Mouse (Mus musculus) heart, adult 2 months (tissue): ENCODE measurements around the gene Acin1. TPM values are rescaled to one million over a fixed set of nuclear protein-coding genes. Genes with fewer than 3 reads are reported as not detected.

Experiments used
- DNase-seq, 2 experiments: peaks; one replicate each; pipeline ENCODE4 v3.0.0; 2021
- H3K27ac ChIP-seq: fragments of 200-600 bp; 2 replicates; pipeline ENCODE4 v1.8.1; 2022
- H3K27me3 ChIP-seq: fragments of 200-500 bp; 2 replicates; pipeline ENCODE4 v1.6.1; 2012; ENCODE audit warnings: mild to moderate bottlenecking, low read length, inconsistent platforms, mixed read lengths; ENCODE audit not compliant: control insufficient read depth, insufficient read depth
- H3K36me3 ChIP-seq: fragments of 200-500 bp; 2 replicates; pipeline ENCODE4 v1.6.1; 2012; ENCODE audit warnings: low read length, inconsistent platforms; ENCODE audit not compliant: control insufficient read depth, insufficient read depth
- H3K4me1 ChIP-seq: fragments of 200-500 bp; 2 replicates; pipeline ENCODE4 v1.6.1; 2011; ENCODE audit warnings: low read length; ENCODE audit not compliant: control insufficient read depth, insufficient read depth
- H3K4me3 ChIP-seq: fragments of 200-600 bp; 2 replicates; pipeline ENCODE4 v1.8.1; 2022
- H3K79me2 ChIP-seq: fragments of 200-500 bp; replicated peaks from 2 replicates; pipeline ENCODE4 v1.6.1; 2012; ENCODE audit warnings: mild to moderate bottlenecking, inconsistent platforms, low read length, moderate library complexity, mixed read lengths; ENCODE audit not compliant: control insufficient read depth, insufficient read depth
- H3K9ac ChIP-seq: fragments of 200-500 bp; 2 replicates; pipeline ENCODE4 v1.6.1; 2012; ENCODE audit warnings: low read depth, mild to moderate bottlenecking, control low read depth, inconsistent platforms, low read length, mixed read lengths
- CTCF ChIP-seq: fragments of 200-600 bp; IDR thresholded peaks from 2 replicates; pipeline ENCODE4 v1.8.1; 2022; ENCODE audit warnings: antibody characterized with exemption, mild to moderate bottlenecking, moderate library complexity
- EP300 ChIP-seq: fragments of 200-500 bp; IDR thresholded peaks from 2 replicates; pipeline ENCODE4 v1.6.1; 2011; ENCODE audit warnings: low read depth, low read length, control low read depth; ENCODE audit not compliant: insufficient read depth
- POLR2A ChIP-seq: fragments of 200-500 bp; IDR thresholded peaks from 2 replicates; pipeline ENCODE4 v1.6.1; 2011; ENCODE audit warnings: mild to moderate bottlenecking, low read depth, low read length, control low read depth; ENCODE audit not compliant: insufficient read depth
- WGBS: fragments of 180-500 bp; shearing (Covaris S2); methylation state at CpG from one replicate; pipeline ENCODE4 v1.1.7; 2018; 5-methylcytosine and 5-hydroxymethylcytosine counted together
- intact Hi-C: fragments of 180-260 bp; cut with DNase I; formaldehyde crosslinking; loops from one replicate; pipeline ENCODE4 v1.15.1; 2025
- polyA plus RNA-seq: library from polyadenylated mRNA; depleted of rRNA; stranded (reverse); fragments of >200 nt; gene quantifications from 2 replicates; pipeline ENCODE4 v1.2.3, GENCODE M21; 2012
- total RNA-seq, 2 experiments: library from RNA; stranded (reverse); gene quantifications; 2 replicates each; pipeline ENCODE4 v1.2.3; 2021

Acin1 gene
- total and polyA plus RNA-seq, 3 experiments = 59.9 to 84.9 (median 72.3) TPM

DNA sequence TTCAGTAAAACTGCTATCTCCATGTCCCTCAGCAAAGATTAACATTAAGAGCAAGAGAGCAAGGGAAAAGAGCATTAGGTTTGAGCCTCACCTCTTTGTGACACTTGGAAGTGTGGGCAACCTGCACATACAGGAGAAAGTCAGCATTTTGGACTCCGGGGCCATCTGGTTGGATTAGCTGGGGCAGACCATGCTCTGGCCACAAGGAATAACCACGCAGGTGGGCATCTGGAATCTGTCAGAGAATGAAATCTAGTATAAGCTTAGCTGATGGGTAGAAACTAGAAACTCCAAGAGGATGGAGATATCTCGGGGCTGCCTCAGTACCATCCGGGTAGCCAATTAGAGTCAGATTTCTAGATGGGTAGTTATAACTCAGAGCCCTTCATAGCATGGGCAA lies 10.0 kb upstream of the Acin1 start:
- no peak for DNase-seq
- intact Hi-C loops = no loop called here
- Histone ChIP-seq H3K79me2 (no peaks in the 10 kb centered on the region), H3K27ac (no peak overlapping the region), H3K4me1 (peaks cover 1% of the 10 kb centered on the region; the same call in 1 of the 2 replicates), H3K4me3 (no peak overlapping the region), H3K27me3 (no peaks in the 10 kb centered on the region), H3K36me3 (no peaks in the 10 kb centered on the region), H3K9ac (no peak overlapping the region)
- 89% methylated on average over 4 of the region's 4 CpGs for WGBS
- no peak for TF ChIP-seq CTCF
- no peak for TF ChIP-seq EP300
- TF ChIP-seq POLR2A = no peak

GRCm38 (mm10) chr14:54695042-54695441 lies 8.3 kb upstream of the Acin1 start:
- H3K4me3 ChIP-seq = no peak overlapping the region
- H3K4me1 ChIP-seq = no peaks in the 10 kb centered on the region
- H3K79me2 ChIP-seq = no peaks in the 10 kb centered on the region
- intact Hi-C loops = no loop called here
- no peak for DNase-seq
- WGBS = 61% methylated on average over 6 of the region's 6 CpGs
- no peak overlapping the region for H3K27ac ChIP-seq
- no peaks in the 10 kb centered on the region for H3K27me3 ChIP-seq
- no peaks in the 10 kb centered on the region for H3K36me3 ChIP-seq
- H3K9ac ChIP-seq = no peak overlapping the region
- no peak for TF ChIP-seq POLR2A
- TF ChIP-seq CTCF = no peak
- TF ChIP-seq EP300 = no peak

- Histone ChIP-seq H3K36me3 (peaks cover 24% of the 10 kb centered on the region), H3K4me3 (peak overlapping the region; percentile 86), H3K4me1 (peaks cover 2% of the 10 kb centered on the region; the same call in 1 of the 2 replicates), H3K27ac (peak overlapping the region; percentile 99), H3K9ac (peak overlapping the region; percentile 76), H3K79me2 (peaks cover 5% of the 10 kb centered on the region), H3K27me3 (no peaks in the 10 kb centered on the region)
- no peak for TF ChIP-seq CTCF
- no peak for TF ChIP-seq POLR2A
- TF ChIP-seq EP300 = no peak
- no peak for DNase-seq
- 3% methylated on average over 8 of the region's 8 CpGs for WGBS
- intact Hi-C loops = loop anchor here (5.0 to 10.0 kb wide), 4 partner anchors 35 to 432 kb away; partner anchors contain the start of genes 4931414P19Rik, Abhd4, Dad1 and Ngdn
Observed at GRCm38 (mm10) chr14:54687251-54687650, 520 bp upstream of the Acin1 start.

DNA sequence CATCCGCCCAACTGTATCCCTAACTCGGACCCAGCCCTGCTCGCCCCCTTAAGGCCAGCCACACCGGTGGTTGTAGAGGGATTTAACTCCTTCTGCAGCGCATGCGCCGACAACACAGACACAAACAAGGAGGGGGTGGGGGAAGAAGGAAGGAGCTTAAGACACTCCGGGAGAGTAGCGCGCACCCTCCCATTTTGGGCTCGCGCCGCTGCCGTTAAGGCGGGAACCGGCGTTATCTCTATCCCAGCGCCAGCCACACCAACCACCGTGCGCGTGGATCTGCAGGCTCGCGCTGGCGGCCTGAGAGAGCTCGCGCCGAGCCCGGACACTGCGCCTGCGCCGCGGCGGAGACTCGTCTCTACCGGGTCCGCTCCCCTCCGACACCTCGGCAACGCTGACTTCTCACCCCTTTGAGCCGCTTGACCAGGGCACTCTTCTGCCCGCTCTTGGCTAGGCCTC lies 639 bp downstream of the Acin1 start, which contains the start of gene 1700123O20Rik:
Gene 1700123O20Rik, plus strand, starts transcription at position 154 of the 459 bp plus-strand sequence.
- peaks cover 2% of the 10 kb centered on the region; the same call in 1 of the 2 replicates for H3K4me1 ChIP-seq
- H3K79me2 ChIP-seq = peaks cover 7% of the 10 kb centered on the region
- H3K36me3 ChIP-seq = peaks cover 26% of the 10 kb centered on the region
- TF ChIP-seq POLR2A = no peak
- peak; percentile 48 for TF ChIP-seq CTCF
- intact Hi-C loops = loop anchor here (5.0 to 10.0 kb wide), 4 partner anchors 34 to 431 kb away; partner anchors contain the start of genes 4931414P19Rik, Abhd4, Dad1 and Ngdn
- H3K4me3 ChIP-seq = peak within 1 kb of the TSS; percentile 86
- DNase-seq = no peak
- H3K9ac ChIP-seq = peak within 1 kb of the TSS; percentile 80
- H3K27me3 ChIP-seq = no peaks in the 10 kb centered on the region
- H3K27ac ChIP-seq = peak within 1 kb of the TSS; percentile 99
- under 1% methylated on average over 41 of the region's 41 CpGs for WGBS

DNA sequence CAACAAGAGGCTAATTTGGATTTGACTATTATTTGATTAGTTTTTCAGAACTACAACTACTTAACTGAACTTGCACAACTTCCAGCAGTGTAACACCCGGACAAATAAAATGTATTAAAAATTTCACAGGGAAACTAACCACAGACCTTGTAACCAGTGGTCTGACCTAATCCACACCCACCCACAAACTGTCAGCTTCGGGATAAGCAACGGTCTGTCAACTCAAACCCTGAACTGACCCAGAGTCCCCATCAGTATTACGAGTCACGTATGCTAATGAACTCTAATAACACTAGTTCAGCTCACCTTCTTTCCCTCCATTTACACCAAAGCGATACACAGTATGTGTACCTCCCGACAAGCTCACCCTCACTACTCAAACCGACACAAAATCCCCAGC lies 1.3 kb downstream of the Acin1 start:
- intact Hi-C loops = loop anchor here (5.0 to 10.0 kb wide), 4 partner anchors 33 to 431 kb away; partner anchors contain the start of genes 4931414P19Rik, Abhd4, Dad1 and Ngdn
- DNase-seq = no peak
- Histone ChIP-seq H3K36me3 (peaks cover 26% of the 10 kb centered on the region), H3K4me1 (peaks cover 2% of the 10 kb centered on the region; the same call in 1 of the 2 replicates), H3K27ac (peak overlapping the region; percentile 99), H3K79me2 (peaks cover 7% of the 10 kb centered on the region), H3K27me3 (no peaks in the 10 kb centered on the region), H3K4me3 (peak overlapping the region; percentile 86), H3K9ac (peak overlapping the region; percentile 80)
- TF ChIP-seq CTCF = no peak
- no peak for TF ChIP-seq POLR2A
- WGBS = 4% methylated on average over 8 of the region's 8 CpGs

DNA sequence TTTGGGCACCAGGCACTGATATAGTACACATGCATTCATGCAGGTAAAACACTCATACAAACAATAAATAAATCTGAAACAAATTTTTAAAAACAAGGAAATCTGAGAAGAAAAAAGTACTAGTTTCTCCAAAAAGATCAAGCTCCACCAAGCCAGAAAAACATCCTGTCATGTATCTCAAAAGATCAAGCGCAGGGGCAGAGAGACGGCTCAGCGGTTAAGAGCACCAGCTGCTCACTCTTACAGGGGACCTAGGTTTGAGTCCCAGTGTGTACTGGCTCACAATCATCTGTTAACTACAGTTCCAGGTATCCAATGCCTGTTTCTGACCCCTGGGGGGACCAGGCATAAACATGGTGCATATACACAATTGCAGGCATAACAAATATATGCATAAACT lies 4.3 kb downstream of the Acin1 start:
- peaks cover 2% of the 10 kb centered on the region; the same call in 1 of the 2 replicates for H3K4me1 ChIP-seq
- intact Hi-C loops = loop anchor here (10.0 kb wide), 2 partner anchors 332 to 428 kb away; partner anchors contain the start of genes Abhd4, Dad1 and Ngdn
- peaks cover 21% of the 10 kb centered on the region for H3K36me3 ChIP-seq
- H3K4me3 ChIP-seq = no peak overlapping the region
- WGBS = 65% methylated on average over 3 of the region's 3 CpGs
- no peak overlapping the region for H3K27ac ChIP-seq
- no peak for DNase-seq
- H3K27me3 ChIP-seq = no peaks in the 10 kb centered on the region
- TF ChIP-seq CTCF (no peak), EP300 (no peak), POLR2A (no peak)
- H3K79me2 ChIP-seq = peaks cover 8% of the 10 kb centered on the region
- no peak overlapping the region for H3K9ac ChIP-seq
